Mouse (Mus musculus): ENCODE data around the gene Cypt1. TPM values are rescaled to one million over a fixed set of nuclear protein-coding genes. Genes with fewer than 3 reads are reported as not detected.

Gene Cypt1
- not detected in 2 replicates for total RNA-seq (2014; rRNA removed)
- not detected in 2 replicates for polyA plus RNA-seq (2012; rRNA removed)

DNA sequence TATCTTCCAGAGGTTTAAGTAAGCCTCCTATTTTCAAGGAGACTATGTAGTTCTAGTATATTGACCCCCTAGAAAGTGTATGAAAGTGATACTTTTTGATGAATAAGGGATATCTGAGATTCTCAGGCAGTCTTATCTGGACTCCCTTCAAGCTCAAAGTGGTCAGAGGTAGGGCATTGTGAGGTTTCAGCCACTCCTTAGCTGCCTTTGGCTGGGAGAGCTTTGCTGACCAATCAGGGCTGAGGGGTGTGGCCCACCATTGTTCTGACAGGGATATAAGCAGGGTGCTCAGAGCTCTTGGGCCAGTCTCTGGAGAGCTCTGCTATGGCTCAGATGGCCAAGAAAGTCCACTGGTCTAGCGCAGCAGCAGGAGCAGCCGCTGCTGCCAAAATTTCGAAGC, at the start of gene Cypt1:
Gene Cypt1, plus strand, starts transcription at position 301 of the 400 bp plus-strand sequence.
- no peaks in the 10 kb centered on the region for H3K27me3 ChIP-seq (ENCODE audit: control insufficient read depth, insufficient read depth, low read length)
- no peak within 1 kb of the TSS for H3K4me3 ChIP-seq (ENCODE audit: insufficient read depth, low read depth, low read length)
- H3K36me3 ChIP-seq (ENCODE audit: control insufficient read depth, insufficient read depth, low read length) = no peaks in the 10 kb centered on the region
- no peak for TF ChIP-seq POLR2A (IDR thresholded peaks at IDR 0.05; ENCODE audit: extremely low read depth, insufficient read depth, low read length)
- TF ChIP-seq CTCF (IDR thresholded peaks at IDR 0.05; ENCODE audit: low read depth, low read length) = no peak
- H3K9ac ChIP-seq (ENCODE audit: low read depth, low read length) = no peak within 1 kb of the TSS
- no peak for DNase-seq (ENCODE audit: extremely low read depth, low read depth, low spot score)
- no peaks in the 10 kb centered on the region for H3K79me2 ChIP-seq (ENCODE audit: control insufficient read depth, insufficient read depth, low read length)
- WGBS = 95% methylated on average over 3 of the region's 3 CpGs
- H3K4me1 ChIP-seq (ENCODE audit: control insufficient read depth, insufficient read depth, low read length) = no peaks in the 10 kb centered on the region
- no peak within 1 kb of the TSS for H3K27ac ChIP-seq (replicated peaks; ENCODE audit: insufficient read depth, low read depth, low read length)

DNA sequence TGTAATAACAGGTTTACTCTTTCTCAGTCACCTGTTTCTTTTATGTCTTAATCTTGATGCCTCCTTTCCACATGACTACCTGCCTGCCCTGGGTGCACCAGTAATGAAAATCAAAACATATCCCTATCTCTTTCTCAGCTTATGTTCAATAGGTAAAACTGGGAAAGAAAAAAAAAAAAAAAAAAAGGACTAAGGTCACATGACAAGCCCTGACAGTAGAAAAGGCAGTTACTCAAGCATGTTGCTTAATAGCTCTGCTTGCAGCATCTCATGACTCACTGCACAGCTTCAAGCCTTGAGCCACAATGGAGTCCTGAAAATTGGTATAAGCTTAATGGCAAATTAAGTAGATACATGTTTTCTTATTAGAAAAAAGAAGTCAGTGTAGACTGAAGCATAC, 24.1 kb downstream of the Cypt1 start:
- Histone ChIP-seq H3K4me1 (ENCODE audit: control insufficient read depth, insufficient read depth, low read length) (no peaks in the 10 kb centered on the region), H3K27me3 (ENCODE audit: control insufficient read depth, insufficient read depth, low read length) (no peaks in the 10 kb centered on the region), H3K27ac (replicated peaks; ENCODE audit: insufficient read depth, low read depth, low read length) (no peak overlapping the region), H3K9ac (ENCODE audit: low read depth, low read length) (no peak overlapping the region), H3K79me2 (ENCODE audit: control insufficient read depth, insufficient read depth, low read length) (no peaks in the 10 kb centered on the region), H3K4me3 (ENCODE audit: insufficient read depth, low read depth, low read length) (no peak overlapping the region), H3K36me3 (ENCODE audit: control insufficient read depth, insufficient read depth, low read length) (no peaks in the 10 kb centered on the region)
- TF ChIP-seq POLR2A (IDR thresholded peaks at IDR 0.05; ENCODE audit: extremely low read depth, insufficient read depth, low read length) (no peak), CTCF (IDR thresholded peaks at IDR 0.05; ENCODE audit: low read depth, low read length) (no peak)
- peak; percentile 5 for DNase-seq (ENCODE audit: extremely low read depth, low read depth, low spot score)

DNA sequence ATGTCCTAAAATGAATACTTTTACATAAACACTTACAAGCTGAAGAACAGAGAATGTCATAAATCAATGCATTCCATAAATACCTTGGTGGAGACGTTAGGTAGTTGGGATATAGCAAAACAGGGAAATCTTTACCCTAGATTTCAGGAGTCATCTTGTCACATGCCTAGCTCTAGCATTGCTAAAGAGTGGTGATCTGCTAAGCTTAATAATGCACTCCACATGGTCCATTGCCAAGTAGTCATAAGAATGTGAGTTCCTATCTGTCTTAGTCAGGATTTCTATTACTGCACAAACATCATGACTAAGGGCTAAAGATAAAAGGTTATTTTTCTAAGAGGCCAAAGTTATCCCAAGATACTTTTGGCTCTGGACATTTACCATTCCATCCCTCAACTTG, 34.4 kb downstream of the Cypt1 start:
- TF ChIP-seq POLR2A (IDR thresholded peaks at IDR 0.05; ENCODE audit: extremely low read depth, insufficient read depth, low read length) = no peak
- TF ChIP-seq CTCF (IDR thresholded peaks at IDR 0.05; ENCODE audit: low read depth, low read length) = no peak
- DNase-seq (ENCODE audit: extremely low read depth, low read depth, low spot score) = no peak
- H3K27me3 ChIP-seq (ENCODE audit: control insufficient read depth, insufficient read depth, low read length) = no peaks in the 10 kb centered on the region
- H3K4me1 ChIP-seq (ENCODE audit: control insufficient read depth, insufficient read depth, low read length) = no peaks in the 10 kb centered on the region
- 55% methylated on average over 1 of the region's 1 CpGs for WGBS
- H3K36me3 ChIP-seq (ENCODE audit: control insufficient read depth, insufficient read depth, low read length) = no peaks in the 10 kb centered on the region
- H3K4me3 ChIP-seq (ENCODE audit: insufficient read depth, low read depth, low read length) = no peak overlapping the region
- no peak overlapping the region for H3K9ac ChIP-seq (ENCODE audit: low read depth, low read length)
- H3K27ac ChIP-seq (replicated peaks; ENCODE audit: insufficient read depth, low read depth, low read length) = no peak overlapping the region
- H3K79me2 ChIP-seq (ENCODE audit: control insufficient read depth, insufficient read depth, low read length) = no peaks in the 10 kb centered on the region

DNA sequence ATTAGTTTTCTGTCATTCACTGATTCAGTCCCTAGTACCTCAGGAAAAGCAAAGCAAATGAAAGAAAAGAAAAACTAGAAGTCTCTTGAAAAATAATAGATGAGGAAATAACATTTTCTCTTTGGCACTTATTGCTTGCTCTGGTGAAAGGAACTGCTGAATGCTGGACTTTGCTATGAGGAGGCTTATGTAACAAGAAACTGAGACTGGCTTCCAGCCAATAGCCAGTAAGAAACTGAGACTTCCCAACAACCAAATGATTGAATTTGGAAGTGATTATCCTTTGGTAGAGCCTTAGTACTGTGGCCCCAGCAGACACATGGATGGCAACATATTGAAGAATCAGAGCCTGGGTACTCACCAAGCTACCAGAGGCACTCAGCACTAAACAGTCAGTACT, 35.8 kb downstream of the Cypt1 start:
- Histone ChIP-seq H3K27ac (replicated peaks; ENCODE audit: insufficient read depth, low read depth, low read length) (no peak overlapping the region), H3K4me1 (ENCODE audit: control insufficient read depth, insufficient read depth, low read length) (no peaks in the 10 kb centered on the region), H3K36me3 (ENCODE audit: control insufficient read depth, insufficient read depth, low read length) (no peaks in the 10 kb centered on the region), H3K9ac (ENCODE audit: low read depth, low read length) (no peak overlapping the region), H3K27me3 (ENCODE audit: control insufficient read depth, insufficient read depth, low read length) (no peaks in the 10 kb centered on the region), H3K4me3 (ENCODE audit: insufficient read depth, low read depth, low read length) (no peak overlapping the region), H3K79me2 (ENCODE audit: control insufficient read depth, insufficient read depth, low read length) (no peaks in the 10 kb centered on the region)
- peak; percentile 33 for DNase-seq (ENCODE audit: extremely low read depth, low read depth, low spot score)
- no peak for TF ChIP-seq CTCF (IDR thresholded peaks at IDR 0.05; ENCODE audit: low read depth, low read length)
- TF ChIP-seq POLR2A (IDR thresholded peaks at IDR 0.05; ENCODE audit: extremely low read depth, insufficient read depth, low read length) = no peak

Other genes starting within 250 kb of the Cypt1 start
- gene Maoa, start 96.8 kb downstream of the Cypt1 start, total RNA-seq (2014; rRNA removed) = 8.0 and 8.9 TPM in 2 replicates
- gene Maoa, start 96.8 kb downstream of the Cypt1 start, polyA plus RNA-seq (2012; rRNA removed) = 1.2 and 1.6 TPM in 2 replicates

All from liver, adult 2 months (tissue).